Mouse (Mus musculus) heart, adult 2 months (tissue): ENCODE results near the gene Tm7sf3.

ENCODE experiments used
- CTCF ChIP-seq: fragments of 200-600 bp; IDR thresholded peaks from 2 replicates; pipeline ENCODE4 v1.8.1; 2022; ENCODE audit warnings: antibody characterized with exemption, mild to moderate bottlenecking, moderate library complexity
- EP300 ChIP-seq: fragments of 200-500 bp; IDR thresholded peaks from 2 replicates; pipeline ENCODE4 v1.6.1; 2011; ENCODE audit warnings: low read depth, low read length, control low read depth; ENCODE audit not compliant: insufficient read depth

DNA sequence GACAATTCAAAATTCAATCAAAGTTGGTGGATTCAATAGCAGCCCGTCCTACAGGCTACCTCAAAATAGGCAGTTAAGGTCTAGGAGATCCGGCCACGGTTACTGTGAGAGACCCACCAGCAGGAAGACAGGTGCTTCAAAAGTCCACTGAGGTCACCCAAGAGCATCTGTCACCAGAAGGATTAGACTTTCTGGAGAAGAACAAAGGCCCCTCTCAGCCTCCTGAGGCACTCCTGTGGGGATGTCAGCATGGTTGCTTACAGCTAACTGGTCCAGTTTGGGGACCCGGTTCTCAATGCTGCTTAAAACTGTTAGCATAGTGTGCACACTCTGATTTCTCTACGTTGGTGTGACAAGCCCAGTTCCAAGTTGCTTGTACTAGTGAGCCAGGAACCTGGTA, 29.5 kb upstream of the Tm7sf3 start:
- TF ChIP-seq CTCF (no peak), EP300 (no peak)
